Mouse (Mus musculus) adrenal gland, postnatal 10 days (tissue): ENCODE measurements at regions not wholly inside any gene's neighbourhood (a gene's known extent, or its start where the extent isn't known, plus 50 kb on each side); places are given as distances from the start of the nearest gene placed in this dataset.

ENCODE experiments used
- DNase-seq: peaks from one replicate; pipeline ENCODE4 v3.0.0; 2021; ENCODE audit warnings: mixed read lengths

- DNase-seq = no peak
Measured at GRCm38 (mm10) chr8:76539638-76540037, 359.6 kb upstream of the Nr3c2 start.

- no peak for DNase-seq
Measured at GRCm38 (mm10) chr8:76540611-76541010, 358.6 kb upstream of the Nr3c2 start.

DNA sequence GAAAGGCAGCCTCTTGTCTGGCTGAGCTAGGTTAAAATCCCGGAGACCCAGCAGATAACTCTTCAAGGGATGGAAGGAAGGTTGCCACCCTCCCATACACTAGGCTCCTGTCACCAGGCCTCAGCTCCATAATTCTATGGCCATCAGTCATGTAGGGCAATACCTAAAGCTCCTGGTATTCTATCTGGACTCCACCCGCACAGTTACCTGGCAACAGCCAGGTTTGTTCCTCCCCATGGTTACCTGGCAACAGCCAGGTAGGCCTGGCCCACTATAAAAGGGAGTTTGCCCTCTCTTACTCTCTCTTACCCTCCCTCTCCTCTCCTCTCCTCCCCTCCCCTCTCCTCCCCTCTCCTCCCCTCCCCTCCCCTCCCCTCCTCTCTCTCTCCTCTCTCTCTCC, 347.6 kb upstream of the Nr3c2 start:
- DNase-seq = no peak

DNA sequence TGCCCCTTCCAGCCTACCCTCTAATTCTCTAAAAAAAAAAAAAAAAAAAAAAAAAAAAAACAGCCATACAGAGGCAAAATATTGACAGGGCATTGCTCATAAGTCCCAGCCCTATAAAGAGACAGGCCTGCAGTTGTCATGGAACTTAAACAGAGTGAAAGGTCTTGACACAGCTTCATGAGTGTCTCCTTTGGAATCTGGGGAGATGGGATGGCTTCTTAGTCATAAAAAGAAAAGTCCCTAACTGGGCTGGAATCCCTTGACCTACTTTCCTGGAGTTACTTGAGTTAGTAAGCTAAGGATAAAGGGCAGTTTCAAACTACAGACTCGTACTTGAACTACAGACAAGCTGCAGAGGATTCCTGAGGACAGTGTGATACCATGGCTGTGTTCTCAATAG, 297.7 kb upstream of the Nr3c2 start:
- no peak for DNase-seq

DNA sequence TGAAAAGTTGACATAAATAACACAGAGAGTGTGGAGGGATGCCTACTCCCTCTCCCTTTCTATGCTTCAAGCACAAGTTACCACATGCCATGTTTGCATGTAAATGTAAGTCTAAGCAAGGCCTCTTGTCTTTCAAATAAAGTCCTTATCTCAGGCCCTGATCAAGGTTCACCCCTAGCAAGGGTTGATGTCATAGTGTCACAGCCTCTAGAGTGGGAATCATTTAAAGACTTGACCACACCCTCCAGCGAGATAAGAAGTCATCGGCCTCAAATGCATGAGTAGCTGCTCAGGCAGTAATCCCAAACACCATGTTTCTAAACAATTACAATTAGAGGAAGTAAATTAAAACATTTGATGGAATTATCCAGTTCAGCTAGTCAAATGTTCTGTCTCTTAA, 280.5 kb upstream of the Nr3c2 start:
- DNase-seq = no peak

DNA sequence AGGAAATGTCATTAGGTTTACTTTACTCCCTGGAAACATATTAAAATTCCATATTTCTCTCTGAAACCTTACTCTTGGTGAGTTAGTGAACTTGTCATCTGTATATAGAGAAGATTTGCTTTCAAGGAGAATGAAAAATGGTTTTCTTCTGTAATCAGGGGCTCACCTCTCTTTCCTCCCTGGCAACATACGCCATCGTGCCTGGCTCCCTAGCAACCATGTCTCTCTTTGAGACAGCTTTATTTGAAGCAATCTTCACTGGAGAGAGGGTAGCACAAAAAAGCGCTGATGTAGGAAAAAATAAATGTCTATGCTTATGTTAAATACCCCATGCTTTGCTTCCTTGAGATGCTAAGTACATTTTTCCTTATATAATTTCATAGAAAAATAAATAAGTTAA, 278.4 kb upstream of the Nr3c2 start:
- DNase-seq = no peak

DNA sequence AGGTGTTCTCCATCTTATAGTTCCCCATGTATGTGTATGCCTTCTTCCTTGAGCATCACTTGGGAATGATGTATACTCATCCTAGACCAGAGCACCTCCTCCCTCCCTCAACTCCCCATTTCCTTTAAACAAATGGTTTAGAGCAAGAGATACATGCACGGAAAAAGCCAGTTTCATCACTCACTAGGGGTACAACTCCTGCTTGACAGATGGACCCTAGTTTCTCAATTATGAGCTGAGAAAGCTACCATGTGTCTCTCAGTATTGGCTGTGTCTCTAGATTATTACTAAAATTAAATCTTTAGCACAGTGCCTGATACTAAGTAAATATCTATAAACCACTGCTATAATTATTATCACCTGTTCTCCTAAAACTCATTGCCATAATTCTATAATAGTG, 266.2 kb upstream of the Nr3c2 start:
- DNase-seq = no peak
